Mouse (Mus musculus) thymus, adult 2 months (tissue): ENCODE results near the gene 1700017B05Rik. TPM values are rescaled to one million over a fixed set of nuclear protein-coding genes. Genes with fewer than 3 reads are reported as not detected.
"Not testable (repeated sequence)": the region's sequence is repeated elsewhere in the genome, so short reads cannot be mapped to it uniquely, and the experiment has no call there.

Experiments used
- DNase-seq: peaks from one replicate; pipeline ENCODE4 v3.0.0; 2021
- H3K27ac ChIP-seq: fragments of 200-500 bp; 2 replicates; pipeline ENCODE4 v1.5.1; 2012; ENCODE audit warnings: low read length, control low read depth; ENCODE audit not compliant: control insufficient read depth, insufficient read depth
- H3K27me3 ChIP-seq: fragments of 200-500 bp; 2 replicates; pipeline ENCODE4 v1.6.1; 2012; ENCODE audit warnings: mild to moderate bottlenecking, low read length, moderate library complexity, mixed read lengths; ENCODE audit not compliant: control insufficient read depth, insufficient read depth
- H3K36me3 ChIP-seq: fragments of 200-500 bp; 2 replicates; pipeline ENCODE4 v1.6.1; 2012; ENCODE audit warnings: mild to moderate bottlenecking, low read length, moderate library complexity; ENCODE audit not compliant: control insufficient read depth, insufficient read depth
- H3K4me1 ChIP-seq: fragments of 200-500 bp; replicated peaks from 2 replicates; pipeline ENCODE4 v1.6.1; 2012; ENCODE audit warnings: low read length; ENCODE audit not compliant: control insufficient read depth, insufficient read depth
- H3K4me3 ChIP-seq: fragments of 200-500 bp; 2 replicates; pipeline ENCODE4 v1.5.1; 2012; ENCODE audit warnings: mild to moderate bottlenecking, low read length, control low read depth, moderate library complexity; ENCODE audit not compliant: control insufficient read depth, insufficient read depth
- CTCF ChIP-seq: fragments of 200-500 bp; IDR thresholded peaks from 2 replicates; pipeline ENCODE4 v1.5.1; 2012; ENCODE audit warnings: mild to moderate bottlenecking, control low read depth, low read length, moderate library complexity, borderline replicate concordance; ENCODE audit not compliant: control insufficient read depth, poor library complexity, insufficient read depth; ENCODE audit errors: extremely low read depth
- POLR2A ChIP-seq: fragments of 200-500 bp; IDR thresholded peaks from 2 replicates; pipeline ENCODE4 v1.6.1; 2012; ENCODE audit warnings: mild to moderate bottlenecking, low read length, control low read depth, moderate library complexity; ENCODE audit not compliant: control insufficient read depth, poor library complexity, insufficient read depth; ENCODE audit errors: extremely low read depth
- WGBS: fragments of 180-500 bp; shearing (Covaris S2); methylation state at CpG from one replicate; pipeline ENCODE4 v1.1.7; 2018; 5-methylcytosine and 5-hydroxymethylcytosine counted together
- polyA plus RNA-seq: library from polyadenylated mRNA; depleted of rRNA; stranded (reverse); fragments of >200 nt; gene quantifications from 2 replicates; pipeline ENCODE4 v1.2.3, GENCODE M21; 2012

Gene 1700017B05Rik
- polyA plus RNA-seq, 1 experiment: 43.5 TPM

DNA sequence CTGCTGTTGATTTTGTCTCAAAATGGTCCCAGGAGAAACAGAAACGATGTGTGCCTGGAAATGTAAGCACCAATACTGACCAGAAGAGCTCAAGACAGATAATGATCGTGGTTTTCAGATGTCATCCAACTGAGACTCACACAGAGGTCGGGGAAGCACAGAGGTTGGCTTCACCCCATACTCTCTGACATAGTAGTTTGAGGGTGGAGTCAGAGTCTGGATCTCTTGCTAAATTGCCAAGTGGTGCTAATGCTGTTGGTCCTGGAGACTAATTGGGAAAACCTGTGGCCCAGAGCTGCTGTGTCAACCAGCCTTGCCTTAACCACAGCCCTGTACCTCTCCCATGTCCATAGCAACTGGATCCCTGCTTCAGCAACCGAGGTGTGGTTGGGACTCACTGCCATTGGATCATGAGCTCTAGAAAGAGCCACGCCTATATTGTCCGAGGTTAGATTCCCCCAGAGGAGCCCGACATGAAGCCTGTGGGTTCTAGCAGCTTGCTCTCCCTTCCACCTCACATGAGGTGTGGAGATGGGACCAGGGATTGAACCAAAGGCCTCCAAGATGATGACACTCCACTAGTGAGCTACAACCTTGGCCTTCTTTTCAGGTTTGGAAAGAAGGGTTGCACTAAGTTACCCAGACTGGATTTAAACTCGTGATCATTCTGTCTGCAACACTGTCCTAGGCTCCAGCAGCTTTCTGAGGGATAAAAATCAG lies 30.7 kb downstream of the 1700017B05Rik start:
- Histone ChIP-seq H3K36me3 (no peaks in the 10 kb centered on the region), H3K27ac (no peak overlapping the region), H3K27me3 (no peaks in the 10 kb centered on the region), H3K4me3 (no peak overlapping the region), H3K4me1 (no peaks in the 10 kb centered on the region)
- no peak for DNase-seq
- WGBS: 78% methylated on average over 8 of the region's 8 CpGs
- TF ChIP-seq CTCF: no peak
- TF ChIP-seq POLR2A: no peak

DNA sequence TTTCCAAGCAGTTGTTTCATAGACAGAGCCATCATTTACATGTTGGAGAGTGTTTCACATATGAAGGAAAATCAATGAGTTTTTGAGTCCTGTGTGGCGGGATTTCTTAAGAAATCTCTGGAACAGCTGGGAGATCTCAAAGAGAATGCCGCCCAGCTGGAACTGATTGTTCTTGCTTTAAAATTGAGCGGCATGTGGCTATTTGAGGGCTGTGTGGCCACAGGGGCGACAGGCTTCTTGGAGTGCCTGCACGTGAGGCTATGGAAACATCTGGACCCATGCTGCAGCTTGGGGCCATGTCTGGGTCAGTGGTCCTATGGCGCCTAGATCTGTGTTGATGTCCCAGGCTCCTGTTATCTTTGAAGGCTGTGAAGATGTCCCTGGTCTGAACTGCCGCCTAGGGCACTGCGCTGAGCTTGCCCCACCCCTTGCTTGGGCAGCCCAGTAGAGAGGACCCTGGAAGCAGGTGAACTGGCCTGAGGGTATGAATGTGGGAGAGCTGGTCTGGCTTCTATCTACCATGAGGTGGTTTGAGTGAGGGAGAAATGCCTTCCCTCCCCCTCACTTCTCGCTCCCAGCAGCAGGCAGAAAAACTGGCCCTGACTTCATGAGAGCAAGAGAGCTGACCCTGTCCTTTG lies 32.1 kb downstream of the 1700017B05Rik start:
- 94% methylated on average over 9 of the region's 9 CpGs for WGBS
- H3K36me3 ChIP-seq: no peaks in the 10 kb centered on the region

DNA sequence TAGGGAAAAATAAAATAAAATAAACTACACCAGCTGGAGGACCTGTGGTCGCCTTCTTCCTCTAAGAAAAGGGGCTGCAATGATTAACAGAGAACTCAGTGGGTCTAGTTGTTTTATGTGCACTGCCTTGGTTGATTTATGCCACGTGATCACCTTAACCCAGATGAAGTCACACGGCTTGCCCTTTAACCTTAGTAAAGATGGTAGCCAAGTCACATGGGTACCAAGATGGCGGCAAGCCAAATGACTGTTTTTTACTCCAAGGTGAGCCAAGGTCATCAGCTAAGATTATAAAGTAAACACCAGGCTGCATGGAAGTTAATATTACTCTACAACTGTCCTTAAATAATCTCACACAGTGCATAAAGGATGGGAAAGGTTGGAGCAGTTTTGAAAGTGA lies 32.7 kb downstream of the 1700017B05Rik start:
- H3K27ac ChIP-seq: no peak overlapping the region
- no peak overlapping the region for H3K4me3 ChIP-seq
- H3K27me3 ChIP-seq: no peaks in the 10 kb centered on the region
- no peaks in the 10 kb centered on the region for H3K4me1 ChIP-seq
- H3K36me3 ChIP-seq: no peaks in the 10 kb centered on the region
- TF ChIP-seq POLR2A (no peak), CTCF (no peak)
- WGBS: 91% methylated on average over 4 of the region's 4 CpGs
- no peak for DNase-seq

More for the DNA sequence above, 32.1 kb downstream of the 1700017B05Rik start:
- no peaks in the 10 kb centered on the region for H3K4me1 ChIP-seq
- no peak overlapping the region for H3K4me3 ChIP-seq
- H3K27me3 ChIP-seq: no peaks in the 10 kb centered on the region
- no peak overlapping the region for H3K27ac ChIP-seq
- TF ChIP-seq CTCF: no peak
- no peak for TF ChIP-seq POLR2A
- DNase-seq: no peak

DNA sequence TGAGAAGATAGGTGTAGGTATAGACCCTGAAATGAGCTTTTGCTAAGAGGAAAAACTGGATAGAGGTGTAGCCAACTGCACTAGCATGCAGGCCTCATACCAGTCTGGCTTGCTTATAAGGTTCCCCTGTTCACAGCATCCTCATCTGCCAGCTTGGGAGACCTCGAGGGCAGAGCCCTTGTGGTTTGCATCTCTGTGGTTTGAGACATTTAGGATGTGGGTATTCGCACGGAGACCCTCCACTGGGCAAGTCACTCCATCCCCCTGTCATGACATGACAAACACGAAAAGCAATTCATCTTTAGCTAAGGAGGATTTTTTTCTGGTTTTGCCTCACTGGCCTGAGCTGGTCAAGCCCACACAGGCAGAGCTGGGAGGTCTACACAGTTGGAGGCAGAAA lies 34.2 kb downstream of the 1700017B05Rik start:
- DNase-seq: no peak
- WGBS: 12% methylated on average over 4 of the region's 4 CpGs
- Histone ChIP-seq H3K36me3 (no peaks in the 10 kb centered on the region), H3K4me1 (no peaks in the 10 kb centered on the region), H3K27ac (no peak overlapping the region), H3K27me3 (no peaks in the 10 kb centered on the region), H3K4me3 (no peak overlapping the region)
- TF ChIP-seq POLR2A (no peak), CTCF (no peak)

DNA sequence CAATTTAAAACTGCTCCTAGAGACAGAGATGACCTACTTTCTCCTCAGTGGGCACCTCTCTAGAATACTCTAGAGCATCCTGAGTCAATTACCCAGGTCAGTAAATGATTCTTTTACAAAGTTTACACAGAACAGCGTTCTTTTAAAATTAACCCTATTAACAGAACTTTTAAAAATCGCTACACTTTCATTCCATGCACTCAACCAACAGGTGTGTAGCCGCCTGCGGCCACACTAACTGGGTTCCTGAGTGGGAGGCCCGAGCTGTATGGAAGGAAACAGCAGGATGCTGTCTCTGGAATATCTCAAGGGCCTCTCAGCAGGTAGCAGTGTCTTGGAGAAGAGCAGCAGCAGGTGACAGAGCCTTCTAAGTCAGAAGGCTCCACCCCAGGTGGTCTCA lies 35.2 kb downstream of the 1700017B05Rik start:
- no peak for DNase-seq
- H3K27ac ChIP-seq: no peak overlapping the region
- no peaks in the 10 kb centered on the region for H3K27me3 ChIP-seq
- no peaks in the 10 kb centered on the region for H3K4me1 ChIP-seq
- H3K4me3 ChIP-seq: no peak overlapping the region
- WGBS: 88% methylated on average over 5 of the region's 5 CpGs
- TF ChIP-seq CTCF: no peak
- no peak for TF ChIP-seq POLR2A
- H3K36me3 ChIP-seq: no peaks in the 10 kb centered on the region

- not testable (repeated sequence) for H3K27me3 ChIP-seq, H3K27ac ChIP-seq, H3K4me3 ChIP-seq, H3K4me1 ChIP-seq, H3K36me3 ChIP-seq, DNase-seq
- 93% methylated on average over 6 of the region's 6 CpGs for WGBS
Observed at GRCm38 (mm10) chr9:57226628-57227122, 35.7 kb downstream of the 1700017B05Rik start.
